Mouse (Mus musculus): ENCODE measurements around the gene Mrpl39.

The Mrpl39 gene

DNA sequence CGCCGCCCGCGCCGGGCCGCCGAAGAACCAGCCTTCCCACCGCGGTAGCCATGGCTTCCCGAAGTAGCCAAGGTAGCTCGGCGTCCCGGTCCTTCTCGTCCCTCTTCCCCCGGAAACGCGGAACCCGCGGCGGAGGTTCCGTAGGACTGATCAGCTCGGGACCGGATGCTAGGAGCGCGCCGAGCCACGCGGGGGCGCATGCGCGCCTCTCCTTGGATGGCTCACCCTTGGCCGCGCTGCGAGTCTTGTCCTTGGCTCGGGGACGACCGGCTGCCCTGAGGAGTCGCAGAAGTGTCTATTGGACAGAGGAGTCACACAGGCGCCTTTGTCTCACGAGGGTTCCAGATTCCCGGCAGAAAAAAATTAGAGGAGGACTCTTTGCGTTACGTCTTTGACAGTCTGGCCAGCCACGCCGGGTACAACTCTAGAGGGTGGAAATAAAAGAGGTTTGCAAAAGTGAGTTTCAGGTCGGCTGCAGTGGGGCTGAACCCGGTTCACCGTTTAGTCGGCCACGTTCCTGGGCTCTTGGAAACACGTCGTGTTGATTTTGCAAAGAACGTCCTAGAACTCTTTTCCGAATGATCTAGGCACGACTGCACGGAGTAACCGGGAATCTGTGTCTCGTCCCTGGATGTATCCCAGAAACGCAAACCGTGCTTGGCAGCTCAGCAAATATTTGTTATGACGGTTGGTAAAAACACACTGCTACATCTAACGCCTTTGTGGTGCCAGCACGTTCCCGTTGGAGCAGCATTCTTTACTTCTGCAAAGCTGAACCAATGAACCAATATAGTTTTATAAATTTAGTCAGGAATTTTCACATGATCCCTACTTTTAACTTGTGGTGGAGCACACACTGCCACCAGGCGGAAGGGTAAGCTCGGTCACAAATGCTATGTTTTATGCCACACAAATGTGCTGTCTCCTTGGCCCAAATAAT lies at the start of gene Mrpl39:
Gene Mrpl39, minus strand, starts transcription at position 577 of the 940 bp plus-strand sequence.
- WGBS, result under 1% methylated on average over 66 of the region's 66 CpGs

DNA sequence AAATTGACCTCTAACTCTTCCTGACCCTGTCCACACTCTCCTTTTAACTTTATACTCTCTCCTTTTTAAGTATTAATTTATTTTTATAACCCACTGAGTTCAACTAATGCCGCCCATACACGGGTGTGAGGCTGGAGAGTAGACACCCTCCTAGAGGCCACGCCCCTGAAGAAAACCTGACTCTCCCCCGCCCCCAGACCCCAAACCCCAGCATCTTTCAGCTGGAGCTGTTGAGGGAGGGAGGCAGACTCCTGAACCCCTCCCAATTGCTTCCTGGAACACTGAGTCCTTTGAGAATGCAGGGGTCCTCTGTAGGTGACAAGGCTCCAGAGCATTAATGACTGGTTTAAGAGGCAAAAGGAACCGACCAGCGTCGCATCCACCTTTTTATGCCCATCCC lies 49.4 kb upstream of the Mrpl39 start:
- 50% methylated on average over 7 of the region's 7 CpGs for WGBS

DNA sequence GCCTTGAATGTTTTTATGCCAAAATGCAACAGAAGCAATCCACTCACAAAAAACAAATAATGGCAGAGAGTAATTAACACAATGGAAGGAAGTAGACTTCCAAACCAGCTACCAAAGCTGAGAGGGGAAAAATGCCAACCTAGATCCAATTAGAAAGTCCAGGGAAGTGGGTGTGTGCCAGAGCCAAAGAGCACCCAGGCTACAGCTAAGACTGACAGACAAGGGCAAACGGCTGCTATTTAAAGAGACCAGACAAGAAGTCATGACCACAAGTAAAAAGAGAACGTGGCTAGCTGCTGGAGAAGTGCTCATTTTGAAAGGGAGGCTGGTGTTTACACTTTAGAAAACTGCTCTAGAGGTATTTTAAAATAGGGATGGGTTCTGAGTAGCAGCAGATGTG lies 47.7 kb upstream of the Mrpl39 start:
- 49% methylated on average over 2 of the region's 2 CpGs for WGBS

DNA sequence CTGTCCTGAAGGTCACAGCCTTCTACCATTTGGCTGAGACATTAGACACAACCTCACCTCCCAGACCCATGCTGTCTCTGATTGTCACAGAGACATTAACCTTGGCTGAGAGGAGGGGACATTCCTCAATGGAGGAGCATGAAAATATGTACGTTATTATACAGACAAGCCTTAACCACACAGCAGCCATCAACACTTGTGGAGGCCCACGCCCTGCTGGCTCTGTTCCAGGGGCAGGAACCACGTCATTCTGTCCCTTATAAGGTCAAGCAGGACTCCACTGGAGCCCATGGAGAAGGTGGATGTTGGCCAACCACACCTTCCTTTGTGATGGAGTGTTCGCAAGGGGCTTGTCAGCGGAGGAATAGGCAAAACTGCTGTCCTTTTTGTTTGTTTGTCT lies 44.2 kb upstream of the Mrpl39 start:
- 81% methylated on average over 5 of the region's 5 CpGs for WGBS

DNA sequence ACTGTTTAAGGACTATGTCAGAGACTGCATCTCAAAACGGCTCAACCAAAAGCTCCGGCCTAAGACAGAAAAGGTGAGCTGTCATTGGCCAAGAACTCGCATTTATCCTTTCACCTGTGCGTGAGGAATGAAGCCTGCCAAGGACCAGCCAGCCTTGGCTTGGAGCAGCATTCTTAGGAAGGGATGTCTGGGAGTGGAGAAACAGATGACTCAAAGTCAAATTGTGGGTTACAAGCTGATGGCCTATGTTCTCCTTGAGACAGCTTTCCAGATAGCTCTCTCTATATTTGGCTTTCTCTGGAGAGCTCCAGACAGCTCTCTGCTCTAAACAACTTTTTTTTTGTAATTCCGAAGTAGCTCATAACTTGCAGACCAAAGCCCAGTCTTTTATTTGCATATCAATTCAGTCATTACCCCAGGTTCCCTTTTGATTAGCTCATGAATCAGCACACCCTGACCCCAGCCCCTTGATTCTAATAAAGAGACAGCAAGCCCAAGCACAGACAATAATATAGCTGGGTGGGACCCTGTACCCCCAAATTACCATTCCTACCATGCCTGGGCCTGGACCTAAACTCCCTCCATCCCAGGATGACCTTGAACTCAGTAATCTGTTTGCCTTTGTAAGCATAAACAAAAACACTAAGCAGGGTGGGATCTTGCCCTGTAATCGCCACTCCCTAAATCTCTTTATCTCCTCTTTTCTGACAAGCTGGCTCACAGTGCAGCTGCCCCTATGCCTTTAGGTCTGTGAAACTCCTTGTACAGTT lies 43.5 kb upstream of the Mrpl39 start:
- WGBS, result 88% methylated on average over 6 of the region's 6 CpGs

DNA sequence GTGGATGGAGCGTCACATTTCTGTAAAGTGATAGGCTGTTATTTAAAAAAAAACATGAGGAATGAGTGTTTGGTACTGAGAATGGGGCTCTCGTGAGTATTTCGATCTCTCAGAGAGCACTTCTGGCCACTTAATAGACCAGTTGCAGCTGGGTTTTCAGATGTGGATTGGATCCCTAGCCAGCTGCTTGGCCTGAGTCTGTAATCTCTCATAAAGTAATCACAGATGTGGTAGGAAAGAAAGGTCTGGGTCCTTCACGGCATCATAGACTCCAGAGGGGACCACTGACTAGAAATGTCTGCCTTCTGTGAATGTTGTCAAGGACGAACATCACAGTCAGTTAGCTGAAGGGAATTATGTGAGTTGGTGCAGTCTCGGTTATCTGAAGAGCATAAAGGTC lies 42.9 kb upstream of the Mrpl39 start:
- 89% methylated on average over 6 of the region's 6 CpGs for WGBS

DNA sequence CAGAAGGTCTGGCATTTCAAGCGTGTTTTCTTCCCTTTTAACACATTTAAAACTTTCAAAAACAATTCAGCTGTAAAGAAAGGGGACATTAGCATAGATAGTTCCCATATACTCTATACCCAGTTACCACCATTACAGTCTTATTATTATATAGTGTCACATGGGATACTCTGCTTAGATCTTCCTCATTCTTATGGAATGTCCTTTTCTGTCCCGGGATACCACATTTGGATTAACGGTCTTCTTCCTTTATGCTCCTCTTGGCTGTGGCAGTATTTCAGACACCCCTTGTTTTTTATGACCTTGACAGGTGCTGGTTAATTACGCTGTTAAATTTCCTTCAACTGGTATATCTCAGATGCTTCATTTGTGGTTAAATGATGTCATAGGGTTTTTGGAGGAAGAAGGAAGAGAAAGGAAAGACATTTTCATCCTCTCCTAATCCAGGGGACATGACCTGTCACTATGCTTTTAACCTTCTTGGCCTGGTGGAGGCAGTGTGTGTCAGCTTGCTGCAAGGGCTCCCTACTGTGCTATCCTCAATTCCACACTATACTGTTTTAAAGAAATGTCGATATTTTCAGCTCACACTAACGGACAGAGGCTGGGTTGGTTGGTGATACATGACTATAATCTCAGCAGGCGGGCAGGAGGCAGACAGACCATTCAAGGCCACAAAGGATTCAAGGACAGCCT lies 40.7 kb upstream of the Mrpl39 start:
- 50% methylated on average over 7 of the region's 7 CpGs for WGBS

DNA sequence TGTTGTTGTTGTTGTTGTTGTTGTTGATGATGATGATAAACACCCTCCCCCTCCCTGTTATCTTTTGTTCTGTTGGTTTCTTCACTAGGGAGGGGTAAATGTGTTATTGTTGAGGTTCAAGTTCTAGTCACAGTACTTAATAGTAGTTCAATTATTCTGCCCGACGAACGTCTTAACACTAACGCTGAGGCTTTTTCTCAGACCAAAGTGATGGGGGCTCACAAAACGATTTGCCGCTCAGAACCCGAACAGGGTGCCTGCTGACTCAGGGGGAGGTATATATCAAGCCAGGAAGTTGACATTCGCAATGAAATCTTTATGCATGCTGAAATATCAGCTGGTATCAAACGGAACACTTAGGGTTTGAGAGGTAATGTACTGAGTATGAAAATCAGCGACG lies 39.8 kb upstream of the Mrpl39 start:
- WGBS, result 13% methylated on average over 11 of the region's 11 CpGs

DNA sequence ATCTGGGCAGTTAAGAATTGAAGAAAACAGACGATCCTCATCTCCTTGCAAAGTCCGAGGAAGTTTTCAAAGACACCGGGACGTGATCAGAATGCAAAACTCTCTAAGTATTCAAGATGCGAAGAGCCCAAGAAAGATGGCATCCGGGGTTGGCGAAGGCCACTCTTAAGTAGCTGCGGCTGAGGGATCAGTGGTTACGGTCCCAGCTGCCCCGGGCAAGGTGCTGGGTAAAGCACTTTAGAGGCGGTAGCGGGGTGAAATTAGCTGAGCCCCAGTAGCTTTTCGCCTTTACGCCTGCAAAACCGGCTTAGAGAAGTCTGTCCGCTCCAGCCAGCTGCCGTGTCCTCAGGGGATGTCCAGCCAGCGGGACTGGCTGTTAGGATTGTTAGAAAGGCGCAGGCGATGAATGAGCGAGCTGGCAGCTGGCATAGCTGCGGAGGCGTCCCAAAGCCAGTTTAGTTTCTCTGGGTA lies 39.3 kb upstream of the Mrpl39 start:
- WGBS, result under 1% methylated on average over 23 of the region's 23 CpGs

DNA sequence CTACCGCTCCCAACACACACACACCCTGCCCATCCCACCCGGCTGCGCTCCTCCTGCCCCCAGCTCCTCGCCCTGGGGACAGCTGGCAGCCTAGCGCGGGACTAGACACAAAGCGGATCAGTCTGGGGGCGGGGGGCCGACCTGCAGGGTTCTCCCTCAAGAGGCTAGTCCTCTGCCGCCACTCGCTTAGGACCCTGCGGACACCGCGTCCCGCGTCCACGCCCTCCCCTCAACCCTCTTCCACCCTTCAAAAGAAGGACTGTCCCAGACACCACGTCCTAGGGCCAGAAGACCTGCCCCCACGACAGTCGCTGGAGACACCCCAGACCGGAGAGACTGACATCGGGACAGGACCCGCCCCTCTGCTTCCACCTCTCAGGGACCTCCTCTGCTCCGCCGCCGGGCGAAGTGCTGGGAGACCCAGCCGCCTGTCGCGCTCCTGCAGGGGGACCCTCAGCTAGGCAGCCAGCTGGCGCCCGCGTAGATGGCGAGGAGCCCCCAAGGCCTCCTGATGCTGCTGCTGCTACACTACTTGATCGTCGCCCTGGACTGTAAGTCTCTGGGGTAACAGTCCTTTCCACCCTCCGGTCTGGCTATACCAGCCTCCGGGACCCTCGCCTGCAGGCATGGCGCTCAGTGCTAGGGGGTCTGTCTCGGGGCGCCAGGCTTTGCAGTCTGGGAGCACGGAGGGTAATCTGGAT lies 38.6 kb upstream of the Mrpl39 start, which contains the start of gene Jam2:
Gene Jam2, plus strand, starts transcription at position 121 of the 701 bp plus-strand sequence.
- under 1% methylated on average over 43 of the region's 43 CpGs for WGBS

DNA sequence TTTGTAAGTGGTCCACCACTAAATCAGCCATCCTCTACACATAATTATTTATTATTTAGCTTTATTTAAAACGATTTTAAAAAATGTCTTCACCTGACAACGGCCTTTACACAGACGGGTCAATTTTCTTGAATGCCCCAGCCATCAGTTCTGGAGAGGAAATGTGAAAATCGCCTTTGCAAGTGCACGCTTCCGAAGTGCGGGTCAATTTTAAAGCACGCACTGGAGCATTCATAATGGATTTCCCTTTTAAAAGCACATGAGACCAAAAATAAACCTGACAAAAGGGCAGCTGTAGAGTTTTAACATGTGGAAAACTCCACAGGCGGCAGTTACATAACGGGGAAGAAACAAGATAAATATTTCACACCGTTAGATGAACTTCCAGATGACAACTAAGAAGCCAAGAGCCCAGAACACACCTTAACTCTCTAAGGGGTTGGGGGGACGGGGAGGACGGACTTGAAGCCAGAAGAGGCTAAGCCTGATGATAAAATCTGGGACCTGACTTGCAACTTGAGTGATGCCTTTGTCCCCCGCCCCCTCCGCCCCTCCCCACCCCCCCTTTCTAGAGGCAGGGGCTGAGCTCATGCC lies 37.8 kb upstream of the Mrpl39 start:
- 6% methylated on average over 15 of the region's 15 CpGs for WGBS

DNA sequence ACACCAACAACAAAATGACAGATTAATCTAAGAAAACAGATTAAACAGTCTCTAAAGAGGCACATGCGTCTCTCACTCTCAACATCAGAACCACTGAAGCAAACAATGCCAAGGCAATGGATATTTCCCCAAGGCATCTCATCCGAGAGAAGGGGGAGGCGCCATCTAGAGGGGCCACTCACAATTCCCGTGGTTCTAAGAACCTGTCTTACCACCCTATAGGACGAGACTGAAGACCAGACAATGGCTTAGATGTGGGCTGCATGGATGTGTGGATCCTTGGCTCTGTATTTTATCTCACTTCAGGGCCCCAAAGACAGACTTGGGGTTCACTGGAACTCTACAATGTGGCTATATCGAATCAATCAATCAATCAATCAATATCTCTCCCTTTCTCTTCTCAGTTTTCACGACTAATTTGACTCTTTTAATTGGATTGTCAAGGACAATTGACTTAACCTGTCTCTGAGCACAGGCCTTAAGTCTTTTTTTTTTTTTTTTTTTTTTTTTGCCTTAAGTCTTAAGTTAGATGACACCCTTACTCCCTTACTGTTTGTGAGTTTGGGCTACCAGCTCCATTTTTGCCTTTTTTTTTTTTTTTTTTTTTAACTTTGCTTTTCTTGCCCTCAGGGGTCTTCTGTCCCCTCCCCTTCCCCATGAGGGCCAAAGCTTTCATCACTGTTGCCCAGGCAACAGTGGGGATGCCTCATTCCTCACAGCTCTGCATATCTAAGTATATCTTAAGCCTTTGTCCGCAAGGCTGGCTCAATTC lies 37.1 kb upstream of the Mrpl39 start:
- 50% methylated on average over 8 of the region's 8 CpGs for WGBS

DNA sequence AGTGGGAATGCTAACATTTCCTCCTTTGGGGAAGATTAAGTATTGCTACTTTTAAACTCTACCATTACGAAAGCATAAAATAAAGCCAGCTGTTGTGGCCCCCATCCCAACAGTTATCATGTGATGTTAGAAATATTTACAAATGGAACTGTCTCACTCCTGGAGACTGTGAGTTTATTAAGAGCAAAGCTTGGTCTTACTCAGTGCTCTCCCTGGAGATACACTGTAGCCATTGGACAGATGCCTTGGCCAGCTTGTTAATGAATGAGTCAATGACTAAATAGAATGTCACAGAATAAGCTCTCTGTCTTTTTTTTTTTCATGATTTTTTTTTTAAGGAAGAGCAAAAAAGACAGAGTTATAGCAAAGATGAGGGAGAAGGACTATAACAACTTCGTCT lies 35.9 kb upstream of the Mrpl39 start:
- 75% methylated on average over 2 of the region's 2 CpGs for WGBS

DNA sequence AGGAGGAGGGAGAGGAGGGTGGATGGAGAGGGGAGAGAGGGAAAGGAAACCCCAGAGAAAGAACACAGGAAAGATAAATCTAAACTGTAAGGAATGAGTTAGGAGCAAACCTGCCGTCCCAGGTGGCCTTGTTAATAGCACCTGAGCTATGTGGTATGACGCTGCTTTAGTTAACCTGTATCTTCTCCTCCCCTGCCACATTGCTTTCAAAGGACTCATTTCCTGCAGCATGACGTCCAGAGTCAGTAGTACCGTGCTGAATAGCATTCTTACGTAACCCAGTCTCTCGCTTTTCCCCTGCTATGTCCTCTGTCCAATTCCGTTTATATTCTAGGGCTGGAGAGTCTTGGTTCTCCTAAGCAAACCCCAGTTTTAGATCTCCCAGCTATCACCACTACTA lies 35.3 kb upstream of the Mrpl39 start:
- WGBS, result 80% methylated on average over 7 of the region's 7 CpGs

DNA sequence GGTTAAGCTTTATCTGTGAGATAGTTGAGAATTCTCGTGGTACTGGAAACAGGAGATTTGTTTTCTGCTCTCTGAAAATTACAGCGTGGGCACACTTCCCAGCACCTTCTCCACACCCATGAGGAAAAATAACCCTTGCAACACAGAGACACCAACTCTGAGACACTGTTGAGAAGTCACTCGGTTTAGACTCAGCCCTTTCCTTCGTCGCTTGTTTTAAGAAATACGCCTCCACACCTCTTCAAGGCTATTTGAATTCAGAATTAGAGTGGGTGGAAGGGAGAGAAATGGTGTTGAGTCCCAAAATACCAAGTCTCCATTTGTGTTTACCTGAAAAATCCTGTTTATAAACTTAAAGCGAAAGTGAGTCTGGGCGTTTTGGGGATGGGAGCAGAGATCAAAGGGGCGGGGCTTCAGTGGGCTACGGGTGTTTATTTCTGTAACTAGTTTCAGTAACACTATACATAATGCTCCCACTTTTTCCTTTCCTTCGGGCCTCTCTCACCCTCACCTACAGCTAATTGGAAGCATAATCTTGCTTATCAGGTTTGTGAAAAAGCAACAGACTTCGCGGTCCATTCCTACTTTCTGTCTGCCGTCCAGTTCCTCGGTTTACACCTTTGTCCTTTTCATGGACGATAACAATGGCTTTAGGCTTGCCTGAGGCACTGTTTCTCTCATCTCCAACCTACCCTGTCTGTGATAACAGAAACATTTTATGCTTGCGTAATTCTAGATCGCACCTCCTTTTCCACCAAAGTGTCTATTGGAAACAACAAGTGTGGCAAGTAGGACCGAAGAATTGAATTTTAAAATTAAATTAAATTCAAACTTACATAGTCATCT lies 34.3 kb upstream of the Mrpl39 start:
- WGBS, result 61% methylated on average over 19 of the region's 19 CpGs

DNA sequence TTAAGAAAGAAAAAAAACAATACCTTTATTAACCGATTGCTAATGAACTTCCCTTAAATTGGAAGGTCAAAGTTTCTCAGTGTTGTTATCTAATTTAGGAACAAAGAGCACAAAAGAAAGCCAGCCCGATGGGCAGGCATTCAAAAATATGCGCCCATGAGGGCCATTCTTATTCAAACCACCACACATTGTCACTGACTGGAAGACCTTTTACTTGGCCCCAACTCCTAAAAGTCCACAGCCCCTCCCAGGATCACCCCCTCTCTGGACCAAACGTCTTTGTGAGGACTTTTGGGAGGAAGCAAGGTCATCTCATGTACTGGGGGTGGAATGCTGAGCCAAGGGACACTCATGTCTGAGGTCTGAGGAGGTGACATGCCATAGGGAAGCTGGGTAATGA lies 33.6 kb upstream of the Mrpl39 start:
- WGBS, result 59% methylated on average over 4 of the region's 4 CpGs

DNA sequence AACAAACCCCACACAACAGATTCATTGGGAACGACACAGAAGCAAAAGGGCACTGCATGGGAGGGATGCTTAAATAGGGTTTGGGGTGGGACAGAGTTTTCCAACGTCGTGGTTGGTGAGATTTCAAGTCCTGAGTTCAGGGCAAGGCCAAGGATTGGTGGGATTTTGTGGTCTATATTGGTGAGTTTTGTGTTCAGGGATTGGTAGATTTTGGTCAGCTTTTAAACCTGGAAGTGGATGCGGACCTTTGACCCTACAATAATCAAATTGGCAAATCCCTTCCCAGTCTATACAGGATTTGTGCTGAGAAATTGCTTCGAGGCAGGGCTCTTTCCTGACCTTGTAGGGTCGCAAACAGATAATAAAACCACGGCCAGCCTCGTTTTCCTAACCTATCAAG lies 32.4 kb upstream of the Mrpl39 start:
- 90% methylated on average over 8 of the region's 8 CpGs for WGBS

DNA sequence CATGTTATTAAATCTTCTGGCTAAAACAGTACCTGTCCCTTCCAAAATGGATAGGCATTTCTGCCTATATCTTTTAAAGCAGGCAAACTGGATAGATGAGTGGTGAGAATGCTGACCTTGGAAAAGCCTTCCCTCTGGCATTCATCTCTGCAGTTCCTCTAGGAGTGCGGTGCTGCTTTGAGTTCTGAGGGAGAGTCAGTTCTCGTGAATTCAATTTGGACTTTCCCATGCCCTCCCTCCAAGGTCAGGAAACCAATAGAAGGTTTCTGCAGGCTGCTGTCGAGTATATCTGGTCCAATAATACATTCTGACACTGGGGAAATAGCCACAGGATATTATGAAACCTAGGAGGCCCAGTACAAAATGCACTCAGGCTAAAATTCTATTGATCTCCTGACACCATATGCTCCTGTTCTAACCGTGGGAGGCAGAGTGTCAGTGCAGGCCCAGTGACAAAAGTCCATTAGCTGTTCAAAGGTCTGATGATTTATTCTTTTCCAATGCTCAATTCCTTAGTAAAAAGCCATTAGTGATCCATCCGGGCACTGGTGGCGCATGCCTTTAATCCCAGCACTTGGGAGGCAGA lies 10.3 kb upstream of the Mrpl39 start:
- WGBS, result 80% methylated on average over 6 of the region's 6 CpGs
